Mouse (Mus musculus) CD8-positive naive resting alpha-beta T cell, adult 2 months (primary cell): Measurements from ENCODE around the gene Zfp787.
"Not testable (repeated sequence)": the region's sequence is repeated elsewhere in the genome, so short reads cannot be mapped to it uniquely, and the experiment has no call there.

Experiments
- DNase-seq, 2 experiments: peaks; one replicate each; pipeline ENCODE4 v3.0.0; 2022; ENCODE audit warnings: low read depth in 2 of 2, low spot score in 2 of 2

Gene Zfp787

DNA sequence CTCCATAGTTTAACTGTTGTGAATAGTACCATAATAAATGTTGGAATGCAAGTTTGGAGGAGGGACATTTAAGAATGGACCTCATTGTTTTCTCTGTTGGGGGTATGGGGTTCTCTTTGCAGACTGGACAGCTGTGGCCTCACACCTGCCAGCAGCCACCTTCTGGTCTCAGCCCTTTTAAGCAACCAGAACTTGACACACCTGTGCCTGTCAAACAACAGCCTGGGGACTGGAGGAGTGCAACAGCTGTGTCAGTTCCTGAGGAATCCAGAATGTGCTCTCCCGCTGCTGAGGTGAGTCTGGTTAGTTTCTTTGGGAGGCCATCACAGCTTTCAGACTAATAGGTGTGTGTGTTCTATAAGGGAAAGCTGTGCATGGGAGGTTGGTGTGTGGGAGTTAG lies 34.7 kb downstream of the Zfp787 start:
- DNase-seq: not testable (repeated sequence)

- not testable (repeated sequence) for DNase-seq
These were observed 35.7 kb downstream of the Zfp787 start for GRCm38 (mm10) chr7:6120104-6120503.

GRCm38 (mm10) chr7:6119501-6119900 lies 36.3 kb downstream of the Zfp787 start:
- DNase-seq: no peak
